Mouse (Mus musculus): ENCODE results near the gene Olfr888. TPM values are rescaled to one million over a fixed set of nuclear protein-coding genes. Genes with fewer than 3 reads are reported as not detected.

Gene Olfr888
- total RNA-seq (2015) (not detected in 2 replicates), total RNA-seq (2017) (not detected in 2 replicates)

DNA sequence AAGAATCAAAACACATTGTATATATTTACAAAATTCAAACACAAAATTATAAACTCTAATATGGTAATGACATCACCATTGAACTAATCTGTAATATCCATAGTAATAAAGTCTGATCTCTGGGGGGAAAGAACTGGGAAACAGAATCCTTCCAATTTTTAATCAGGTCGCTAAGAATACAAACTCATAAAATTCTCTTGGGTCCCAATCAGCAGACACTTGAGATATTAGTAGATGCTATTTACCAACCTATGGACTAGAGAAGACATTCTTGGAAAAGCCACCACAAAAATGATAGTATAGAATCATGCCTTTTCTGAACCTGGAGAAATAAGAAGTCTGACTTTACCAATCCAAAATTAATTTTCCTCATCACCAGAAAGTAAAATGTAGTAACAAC lies at the start of gene Olfr888:
Gene Olfr888, plus strand, starts transcription at position 301 of the 400 bp plus-strand sequence.
- no peak for ATAC-seq (replicated peaks; ENCODE audit: poor library complexity)

DNA sequence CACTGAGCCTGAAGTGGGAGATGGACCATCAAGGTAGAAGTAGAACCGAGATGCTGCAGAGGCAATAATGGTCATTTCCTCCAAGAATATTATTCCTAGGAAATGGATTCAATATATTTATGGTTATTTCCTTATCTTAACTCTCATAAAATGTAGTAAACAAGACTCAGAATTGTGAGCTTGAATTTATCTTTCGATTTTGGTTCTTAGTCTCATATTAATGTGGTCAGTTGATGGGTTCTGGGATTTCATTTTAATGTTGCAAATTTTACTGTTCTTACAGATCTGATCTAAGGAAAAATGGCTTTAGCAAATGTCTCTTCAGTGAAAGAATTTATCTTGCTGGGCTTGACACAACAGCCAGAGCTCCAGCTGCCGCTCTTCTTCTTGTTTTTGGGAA lies 46.9 kb upstream of the Olfr888 start, which contains the start of gene Olfr885:
Gene Olfr885, plus strand, starts transcription at position 301 of the 400 bp plus-strand sequence.
- ATAC-seq (replicated peaks; ENCODE audit: poor library complexity): no peak

DNA sequence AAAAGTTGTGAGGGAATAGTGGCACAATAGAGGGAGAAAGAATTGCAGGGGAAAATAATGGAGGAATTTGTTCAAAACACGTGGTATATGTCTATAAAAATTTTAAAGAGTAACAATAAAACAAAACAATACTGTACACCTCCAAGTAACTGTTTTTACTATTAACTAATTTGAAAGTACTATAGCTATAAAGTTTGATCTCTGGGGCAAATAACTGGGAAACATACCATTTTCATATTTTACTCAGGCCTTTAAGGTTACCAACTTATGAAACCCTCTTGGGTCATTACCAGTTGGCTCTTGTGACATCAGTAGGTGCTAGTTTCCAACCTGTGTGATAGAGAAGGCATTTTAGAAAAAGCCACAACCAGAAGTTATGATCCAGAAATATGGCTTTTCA lies 24.2 kb upstream of the Olfr888 start, which contains the start of gene Olfr887:
Gene Olfr887, plus strand, starts transcription at position 301 of the 400 bp plus-strand sequence.
- ATAC-seq (replicated peaks; ENCODE audit: poor library complexity): no peak

DNA sequence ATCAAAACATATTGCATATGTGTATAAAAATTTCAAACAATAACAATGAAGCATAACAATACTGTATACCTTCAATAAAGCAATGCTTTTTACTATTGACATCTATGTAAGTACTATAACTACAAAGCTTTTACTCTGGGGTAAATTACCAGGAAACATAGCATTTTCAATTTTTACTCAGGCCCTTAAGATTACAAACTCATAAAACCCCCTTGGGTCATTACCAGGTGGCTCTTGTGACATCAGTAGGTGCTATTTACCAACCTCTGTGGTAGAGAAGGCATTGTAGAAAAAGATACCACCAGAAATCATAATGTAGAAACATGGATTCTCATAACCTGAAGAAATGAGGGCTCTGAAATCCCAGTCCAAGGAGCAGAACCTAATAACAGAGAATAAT lies 7.0 kb downstream of the Olfr888 start, which contains the start of gene Olfr889:
Gene Olfr889, plus strand, starts transcription at position 301 of the 400 bp plus-strand sequence.
- no peak for ATAC-seq (replicated peaks; ENCODE audit: poor library complexity)

DNA sequence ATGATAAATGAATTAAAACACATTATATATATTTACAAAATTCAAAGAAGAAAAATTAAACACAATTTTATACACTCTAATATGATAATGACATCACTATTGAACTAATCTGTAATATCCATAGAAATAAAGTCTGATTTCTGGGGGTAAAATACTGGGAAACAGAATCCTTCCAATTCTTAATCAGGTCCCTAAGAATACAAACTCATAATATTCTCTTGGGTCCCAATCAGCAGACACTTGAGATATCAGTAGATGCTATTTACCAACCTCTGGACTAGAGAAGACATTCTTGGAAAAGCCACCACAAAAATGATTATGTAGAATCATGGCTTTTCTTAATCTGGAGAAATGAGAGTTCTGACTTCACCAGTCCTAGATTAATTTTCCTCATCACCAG lies 34.3 kb downstream of the Olfr888 start, which contains the start of gene Olfr890:
Gene Olfr890, plus strand, starts transcription at position 301 of the 400 bp plus-strand sequence.
- ATAC-seq (replicated peaks; ENCODE audit: poor library complexity): no peak

Other genes with a start within 250 kb of the Olfr888 start
- gene Olfr145, start 211.4 kb upstream of the Olfr888 start, total RNA-seq (2015): not detected in 2 replicates
- not detected in 2 replicates for gene Olfr145, start 211.4 kb upstream of the Olfr888 start, total RNA-seq (2017)
- gene Olfr878, start 190.3 kb upstream of the Olfr888 start, total RNA-seq (2015): not detected in 2 replicates
- gene Olfr878, start 190.3 kb upstream of the Olfr888 start, total RNA-seq (2017): not detected in 2 replicates
- not detected in 2 replicates for gene Olfr881, start 116.3 kb upstream of the Olfr888 start, total RNA-seq (2015)
- not detected in 2 replicates for gene Olfr881, start 116.3 kb upstream of the Olfr888 start, total RNA-seq (2017)
- not detected in 2 replicates for gene Olfr883, start 82.3 kb upstream of the Olfr888 start, total RNA-seq (2015)
- gene Olfr883, start 82.3 kb upstream of the Olfr888 start, total RNA-seq (2017): not detected in 2 replicates
- not detected in 2 replicates for gene Olfr884, start 61.6 kb upstream of the Olfr888 start, total RNA-seq (2015)
- gene Olfr884, start 61.6 kb upstream of the Olfr888 start, total RNA-seq (2017): not detected in 2 replicates
- not detected in 2 replicates for gene Olfr885, start 46.8 kb upstream of the Olfr888 start, total RNA-seq (2015)
- gene Olfr885, start 46.8 kb upstream of the Olfr888 start, total RNA-seq (2017): not detected in 2 replicates
- gene Olfr887, start 24.1 kb upstream of the Olfr888 start, total RNA-seq (2015): not detected in 2 replicates
- not detected in 2 replicates for gene Olfr887, start 24.1 kb upstream of the Olfr888 start, total RNA-seq (2017)
- gene Olfr889, start 7.1 kb downstream of the Olfr888 start, total RNA-seq (2015): 0.05 and 0.12 TPM in 2 replicates
- not detected in 2 replicates for gene Olfr889, start 7.1 kb downstream of the Olfr888 start, total RNA-seq (2017)
- gene Olfr890, start 34.4 kb downstream of the Olfr888 start, total RNA-seq (2015): not detected in 2 replicates
- not detected in 2 replicates for gene Olfr890, start 34.4 kb downstream of the Olfr888 start, total RNA-seq (2017)
- gene Olfr891, start 72.7 kb downstream of the Olfr888 start, total RNA-seq (2015): not detected in 2 replicates
- gene Olfr891, start 72.7 kb downstream of the Olfr888 start, total RNA-seq (2017): not detected in 2 replicates
- gene Olfr893, start 100.2 kb downstream of the Olfr888 start, total RNA-seq (2015): not detected in 2 replicates
- gene Olfr893, start 100.2 kb downstream of the Olfr888 start, total RNA-seq (2017): not detected in 2 replicates
- not detected in 2 replicates for gene Olfr894, start 109.9 kb downstream of the Olfr888 start, total RNA-seq (2015)
- gene Olfr894, start 109.9 kb downstream of the Olfr888 start, total RNA-seq (2017): not detected in 2 replicates
- not detected in 2 replicates for gene Olfr143, start 144.6 kb downstream of the Olfr888 start, total RNA-seq (2015)
- not detected in 2 replicates for gene Olfr143, start 144.6 kb downstream of the Olfr888 start, total RNA-seq (2017)
- gene Olfr895, start 159.7 kb downstream of the Olfr888 start, total RNA-seq (2015): not detected in 2 replicates
- not detected in 2 replicates for gene Olfr895, start 159.7 kb downstream of the Olfr888 start, total RNA-seq (2017)
- gene Olfr896-ps1, start 183.0 kb downstream of the Olfr888 start, total RNA-seq (2015): not detected in 2 replicates
- gene Olfr896-ps1, start 183.0 kb downstream of the Olfr888 start, total RNA-seq (2017): not detected in 2 replicates
- gene Olfr25, start 220.9 kb downstream of the Olfr888 start, total RNA-seq (2015): not detected in 2 replicates
- not detected in 2 replicates for gene Olfr25, start 220.9 kb downstream of the Olfr888 start, total RNA-seq (2017)
- gene Olfr898, start 240.3 kb downstream of the Olfr888 start, total RNA-seq (2015): not detected in 2 replicates
- not detected in 2 replicates for gene Olfr898, start 240.3 kb downstream of the Olfr888 start, total RNA-seq (2017)